Mouse (Mus musculus): ENCODE measurements around the gene Abcc3. TPM values are rescaled to one million over a fixed set of nuclear protein-coding genes. Genes with fewer than 3 reads are reported as not detected.
A peak's percentile ranks its signal among the peaks of the same experiment; 100 is the strongest.

The Abcc3 gene
- polyA plus RNA-seq, 1 experiment from 2014 or later: 0.94 TPM

DNA sequence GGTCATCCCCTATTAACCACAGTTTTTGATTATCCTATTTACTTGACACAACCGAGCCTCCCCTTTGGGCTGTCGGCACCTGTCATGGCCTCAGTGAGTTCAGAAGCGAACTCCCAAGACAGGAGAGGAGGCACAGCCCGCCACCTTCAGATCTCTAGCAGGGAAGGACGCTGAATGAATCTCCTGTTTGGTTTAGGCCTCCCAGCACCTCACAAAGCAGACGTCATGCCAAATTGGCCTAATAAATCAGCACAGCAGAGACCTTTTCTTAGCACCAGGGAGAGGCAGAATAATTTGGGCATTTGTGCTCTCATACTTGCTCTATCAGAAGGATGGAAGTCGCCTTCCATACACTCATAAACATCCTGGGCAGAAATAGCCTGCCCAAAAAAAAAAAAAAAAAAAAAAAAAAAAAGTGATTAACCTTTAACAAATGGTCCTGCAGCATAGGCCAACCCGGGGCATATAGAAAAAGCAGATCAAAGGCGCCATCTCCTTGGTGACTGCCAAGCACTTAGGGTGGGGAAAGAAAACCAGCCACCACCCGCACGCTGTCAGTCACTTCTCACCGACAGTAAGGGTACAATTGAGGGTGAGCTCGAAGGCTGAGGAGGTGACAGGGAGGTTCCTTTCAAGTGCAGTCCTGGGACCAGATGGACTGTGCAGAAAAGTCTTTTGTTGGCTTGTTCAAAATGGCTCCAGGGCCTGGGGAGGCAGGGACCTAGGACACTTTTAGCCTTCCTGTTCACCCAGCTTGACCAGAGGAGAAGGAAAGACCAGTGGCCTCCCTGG lies 50.5 kb downstream of the Abcc3 start:
- Histone ChIP-seq H3K27me3 (ENCODE audit: control insufficient read depth, insufficient read depth, low read length) (no peaks in the 10 kb centered on the region), H3K9ac (ENCODE audit: low read depth, low read length) (no peak overlapping the region), H3K4me3 (ENCODE audit: low read depth, low read length) (no peak overlapping the region), H3K4me1 (replicated peaks; ENCODE audit: control insufficient read depth, insufficient read depth, low read length) (peaks cover 5% of the 10 kb centered on the region), H3K27ac (ENCODE audit: low read depth, low read length) (no peak overlapping the region; the same call in 1 of the 2 replicates), H3K4me2 (replicated peaks; ENCODE audit: low read depth, low read length) (no peak overlapping the region), H3K9me3 (ENCODE audit: control insufficient read depth, low read length) (no peaks in the 10 kb centered on the region), H3K36me3 (ENCODE audit: control insufficient read depth, insufficient read depth, low read length) (peaks cover 6% of the 10 kb centered on the region)
- ATAC-seq (ENCODE audit: low FRiP score) (peak; percentile 21; the same call in 1 of the 2 replicates), DNase-seq (ENCODE audit: low spot score) (peak; percentile 41)
- WGBS: 18% methylated on average over 13 of the region's 13 CpGs

DNA sequence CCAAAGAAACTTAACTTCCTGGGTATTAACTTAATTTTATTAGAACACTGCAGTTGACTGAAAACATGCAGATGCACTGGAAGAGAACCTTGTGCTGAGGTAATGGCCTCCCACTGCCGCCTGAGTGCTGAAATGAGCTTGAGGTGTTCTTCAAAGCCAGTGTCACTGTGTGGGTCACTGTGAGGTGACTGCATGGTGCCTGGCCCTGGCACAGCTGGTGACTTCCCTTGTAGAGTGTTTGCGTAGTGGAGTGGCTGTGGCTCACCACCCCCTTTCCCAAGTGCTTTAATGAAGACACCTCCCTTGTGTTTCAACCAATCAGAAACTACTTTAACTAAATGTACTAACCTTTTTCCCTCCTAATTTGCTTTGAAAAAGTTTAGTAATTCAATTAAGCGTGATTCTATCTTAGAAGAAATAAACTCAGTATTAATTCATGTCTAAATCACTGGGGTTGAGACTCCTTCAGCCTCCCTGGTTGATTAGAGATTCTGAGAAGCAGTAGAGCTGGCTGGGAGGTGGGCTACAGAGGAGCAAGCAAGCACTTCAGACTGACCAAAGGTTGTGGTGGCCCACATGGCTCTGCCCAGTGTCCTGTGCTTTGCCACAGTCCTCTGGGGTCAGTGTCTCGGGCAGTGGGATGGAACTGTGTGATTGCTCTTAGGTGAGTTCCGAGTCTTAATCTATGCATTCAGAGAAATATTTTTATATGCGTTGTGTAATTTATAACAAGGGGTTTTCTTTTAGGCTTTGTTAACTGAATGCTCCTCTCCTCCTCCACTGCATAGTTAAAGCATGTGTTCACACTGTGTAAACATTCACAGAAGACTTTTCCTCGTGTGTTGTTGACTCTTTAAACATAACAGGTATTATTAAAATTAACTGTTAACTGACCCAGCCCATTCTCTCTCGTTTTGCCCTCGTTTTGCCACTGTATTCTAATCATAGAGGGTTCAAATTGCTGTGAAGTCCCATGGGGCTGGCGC lies 51.6 kb downstream of the Abcc3 start:
- Histone ChIP-seq H3K36me3 (ENCODE audit: control insufficient read depth, insufficient read depth, low read length) (peaks cover 6% of the 10 kb centered on the region), H3K4me2 (replicated peaks; ENCODE audit: low read depth, low read length) (no peak overlapping the region), H3K27me3 (ENCODE audit: control insufficient read depth, insufficient read depth, low read length) (no peaks in the 10 kb centered on the region), H3K4me3 (ENCODE audit: low read depth, low read length) (no peak overlapping the region), H3K9ac (ENCODE audit: low read depth, low read length) (no peak overlapping the region), H3K9me3 (ENCODE audit: control insufficient read depth, low read length) (no peaks in the 10 kb centered on the region), H3K27ac (ENCODE audit: low read depth, low read length) (no peak overlapping the region), H3K4me1 (replicated peaks; ENCODE audit: control insufficient read depth, insufficient read depth, low read length) (peaks cover 5% of the 10 kb centered on the region)
- no peak for ATAC-seq (ENCODE audit: low FRiP score)
- WGBS: 62% methylated on average over 10 of the region's 10 CpGs
- no peak for DNase-seq (ENCODE audit: low spot score)

DNA sequence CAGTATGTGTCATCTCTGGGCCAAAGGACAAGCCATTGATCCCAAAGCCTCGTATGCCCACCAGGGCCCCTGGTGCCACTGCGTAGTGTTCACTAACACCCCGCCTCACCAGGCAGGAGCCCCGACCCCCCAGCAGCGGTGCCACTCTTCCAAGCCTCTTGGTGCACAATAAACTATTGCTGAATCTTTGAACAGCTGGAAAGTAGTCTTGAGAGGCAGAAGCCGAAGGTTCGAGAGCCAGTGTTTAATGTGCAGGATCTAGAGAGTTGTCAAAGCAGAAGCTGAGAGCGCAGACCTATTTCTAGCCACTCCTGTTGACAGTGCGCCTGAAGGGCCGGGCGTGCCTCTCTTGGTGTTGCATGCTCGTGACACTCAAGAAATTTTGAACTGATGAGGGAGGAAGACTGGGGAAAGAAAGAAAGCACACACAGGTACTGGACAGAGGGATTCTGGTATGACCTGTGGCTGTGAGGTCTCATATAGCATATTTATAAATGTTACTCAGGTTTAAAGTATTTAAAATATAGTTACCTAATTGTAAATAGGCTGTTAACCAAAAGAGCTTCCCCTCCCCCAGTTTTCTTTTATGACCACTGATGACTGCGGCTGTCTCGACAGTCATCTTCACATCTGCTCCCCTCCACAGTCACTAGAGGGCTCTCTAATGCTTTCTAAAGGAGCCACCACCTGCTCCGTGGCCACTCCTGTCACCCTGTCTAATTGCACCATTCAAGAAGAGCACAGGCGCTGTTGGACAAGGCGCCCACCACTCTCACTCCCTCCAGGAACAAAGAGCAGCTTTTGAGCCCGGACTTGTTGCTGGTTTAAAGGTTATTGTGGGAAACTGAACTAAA lies 52.8 kb downstream of the Abcc3 start:
- Histone ChIP-seq H3K27me3 (ENCODE audit: control insufficient read depth, insufficient read depth, low read length) (no peaks in the 10 kb centered on the region), H3K9me3 (ENCODE audit: control insufficient read depth, low read length) (no peaks in the 10 kb centered on the region), H3K4me2 (replicated peaks; ENCODE audit: low read depth, low read length) (no peak overlapping the region), H3K27ac (ENCODE audit: low read depth, low read length) (no peak overlapping the region), H3K36me3 (ENCODE audit: control insufficient read depth, insufficient read depth, low read length) (peaks cover 6% of the 10 kb centered on the region), H3K4me1 (replicated peaks; ENCODE audit: control insufficient read depth, insufficient read depth, low read length) (peaks cover 5% of the 10 kb centered on the region), H3K4me3 (ENCODE audit: low read depth, low read length) (no peak overlapping the region), H3K9ac (ENCODE audit: low read depth, low read length) (no peak overlapping the region)
- ATAC-seq (ENCODE audit: low FRiP score) (peak; percentile 80), DNase-seq (ENCODE audit: low spot score) (peak; percentile 79)
- 58% methylated on average over 18 of the region's 18 CpGs for WGBS

DNA sequence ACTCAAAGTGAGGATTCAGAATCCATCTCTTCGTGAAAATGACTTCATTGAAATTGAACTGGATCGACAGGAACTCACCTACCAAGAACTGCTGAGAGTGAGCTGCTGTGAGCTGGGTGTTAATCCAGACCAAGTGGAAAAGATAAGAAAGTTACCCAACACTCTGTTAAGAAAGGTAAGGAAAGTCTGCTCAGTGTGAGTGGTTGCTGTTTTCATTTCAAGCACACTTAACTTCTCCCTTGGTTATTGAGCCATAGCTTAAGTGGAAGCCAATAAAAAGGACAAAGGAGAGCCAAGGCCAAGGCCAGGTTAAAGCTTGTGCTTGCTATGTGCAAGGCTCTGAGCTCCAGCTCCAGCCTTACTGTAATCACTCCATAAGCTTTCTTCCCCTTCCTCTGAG lies 54.5 kb downstream of the Abcc3 start:
- no peak overlapping the region for H3K27ac ChIP-seq (ENCODE audit: low read depth, low read length)
- H3K9me3 ChIP-seq (ENCODE audit: control insufficient read depth, low read length): no peaks in the 10 kb centered on the region
- peaks cover 5% of the 10 kb centered on the region; the same call in 1 of the 2 replicates for H3K4me1 ChIP-seq (replicated peaks; ENCODE audit: control insufficient read depth, insufficient read depth, low read length)
- H3K9ac ChIP-seq (ENCODE audit: low read depth, low read length): no peak overlapping the region
- no peak for ATAC-seq (ENCODE audit: low FRiP score)
- no peak for DNase-seq (ENCODE audit: low spot score)
- peaks cover 11% of the 10 kb centered on the region for H3K36me3 ChIP-seq (ENCODE audit: control insufficient read depth, insufficient read depth, low read length)
- H3K4me2 ChIP-seq (replicated peaks; ENCODE audit: low read depth, low read length): no peak overlapping the region
- no peak overlapping the region for H3K4me3 ChIP-seq (ENCODE audit: low read depth, low read length)
- no peaks in the 10 kb centered on the region for H3K27me3 ChIP-seq (ENCODE audit: control insufficient read depth, insufficient read depth, low read length)
- 90% methylated on average over 2 of the region's 2 CpGs for WGBS

DNA sequence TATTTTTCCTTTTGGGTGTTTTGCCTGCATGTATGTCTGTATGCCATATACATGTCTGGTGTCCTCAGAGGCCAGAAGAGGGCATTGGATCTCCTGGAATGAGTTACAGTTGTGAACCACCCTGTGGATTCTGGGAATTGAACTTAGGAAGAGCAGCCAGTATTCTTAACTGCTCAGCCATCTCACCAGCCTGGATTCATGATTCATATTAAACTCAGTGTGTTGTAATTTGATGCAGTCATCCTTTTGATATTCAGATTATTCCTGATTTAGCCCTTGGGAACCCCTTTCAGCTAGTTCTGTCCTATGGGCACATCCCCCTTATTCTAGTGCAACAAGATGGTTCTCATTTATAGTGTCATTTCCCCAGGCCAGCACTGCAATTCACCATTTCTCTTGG lies 56.2 kb downstream of the Abcc3 start:
- Histone ChIP-seq H3K36me3 (ENCODE audit: control insufficient read depth, insufficient read depth, low read length) (peaks cover 11% of the 10 kb centered on the region), H3K4me3 (ENCODE audit: low read depth, low read length) (no peak overlapping the region), H3K27me3 (ENCODE audit: control insufficient read depth, insufficient read depth, low read length) (no peaks in the 10 kb centered on the region)

DNA sequence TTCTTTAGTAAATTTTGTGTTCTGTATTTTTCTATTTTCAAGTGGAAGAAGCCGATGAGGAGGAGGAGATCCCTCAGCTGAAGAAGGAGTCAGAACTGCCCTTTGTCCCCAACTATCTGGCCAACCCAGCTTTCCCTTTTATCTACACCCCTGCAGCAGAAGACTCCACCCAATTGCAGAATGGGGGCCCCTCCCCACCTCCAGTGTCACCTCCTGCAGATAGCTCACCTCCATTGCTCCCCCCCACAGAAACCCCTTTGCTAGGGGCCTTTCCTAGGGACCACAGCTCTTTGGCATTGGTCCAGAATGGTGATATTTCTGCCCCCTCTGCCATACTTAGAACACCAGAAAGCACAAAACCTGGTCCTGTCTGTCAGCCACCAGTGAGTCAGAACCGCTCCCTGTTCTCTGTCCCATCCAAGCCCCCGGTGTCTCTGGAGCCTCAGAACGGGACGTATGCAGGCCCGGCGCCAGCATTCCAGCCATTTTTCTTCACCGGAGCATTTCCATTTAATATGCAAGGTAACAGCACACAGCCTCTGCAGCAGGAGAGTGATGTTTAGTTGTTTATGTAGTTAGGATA lies 58.3 kb downstream of the Abcc3 start:
- no peak for ATAC-seq (ENCODE audit: low FRiP score)
- H3K36me3 ChIP-seq (ENCODE audit: control insufficient read depth, insufficient read depth, low read length): peaks cover 11% of the 10 kb centered on the region
- H3K4me2 ChIP-seq (replicated peaks; ENCODE audit: low read depth, low read length): no peak overlapping the region

More for the DNA sequence above, 56.2 kb downstream of the Abcc3 start:
- no peak for ATAC-seq (ENCODE audit: low FRiP score)
- H3K9me3 ChIP-seq (ENCODE audit: control insufficient read depth, low read length): no peaks in the 10 kb centered on the region
- no peak overlapping the region for H3K4me2 ChIP-seq (replicated peaks; ENCODE audit: low read depth, low read length)
- no peak overlapping the region for H3K9ac ChIP-seq (ENCODE audit: low read depth, low read length)
- no peaks in the 10 kb centered on the region for H3K4me1 ChIP-seq (replicated peaks; ENCODE audit: control insufficient read depth, insufficient read depth, low read length)
- no peak for DNase-seq (ENCODE audit: low spot score)
- H3K27ac ChIP-seq (ENCODE audit: low read depth, low read length): no peak overlapping the region

DNA sequence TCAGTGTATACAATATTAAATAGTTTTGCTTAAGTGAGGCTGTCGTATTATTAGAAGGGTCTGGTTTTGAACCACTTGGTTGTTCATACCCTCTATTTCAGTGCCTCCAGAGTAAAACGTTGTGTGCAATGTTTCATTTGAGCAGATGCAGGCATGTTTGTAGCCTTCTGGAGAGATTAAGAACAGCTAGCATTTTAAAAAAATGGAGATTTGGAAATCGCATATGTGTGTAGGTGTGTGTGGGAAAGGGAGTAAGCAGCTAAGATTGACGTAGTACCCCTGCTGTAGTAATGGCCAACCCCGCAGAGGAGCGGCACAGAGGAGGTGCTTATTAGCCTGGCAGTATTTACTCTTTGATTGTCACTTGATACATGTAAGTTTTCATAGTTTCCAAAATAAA lies 60.1 kb downstream of the Abcc3 start:
- no peak for DNase-seq (ENCODE audit: low spot score)
- 97% methylated on average over 6 of the region's 6 CpGs for WGBS
- Histone ChIP-seq H3K4me2 (replicated peaks; ENCODE audit: low read depth, low read length) (no peak overlapping the region), H3K27me3 (ENCODE audit: control insufficient read depth, insufficient read depth, low read length) (no peaks in the 10 kb centered on the region), H3K36me3 (ENCODE audit: control insufficient read depth, insufficient read depth, low read length) (peaks cover 6% of the 10 kb centered on the region; the same call in 1 of the 2 replicates), H3K27ac (ENCODE audit: low read depth, low read length) (no peak overlapping the region), H3K9me3 (ENCODE audit: control insufficient read depth, low read length) (no peaks in the 10 kb centered on the region), H3K9ac (ENCODE audit: low read depth, low read length) (no peak overlapping the region), H3K4me3 (ENCODE audit: low read depth, low read length) (no peak overlapping the region), H3K4me1 (replicated peaks; ENCODE audit: control insufficient read depth, insufficient read depth, low read length) (no peaks in the 10 kb centered on the region; the same call in 1 of the 2 replicates)
- ATAC-seq (ENCODE audit: low FRiP score): no peak

More for the DNA sequence above, 58.3 kb downstream of the Abcc3 start:
- H3K9ac ChIP-seq (ENCODE audit: low read depth, low read length): no peak overlapping the region
- no peak overlapping the region for H3K4me3 ChIP-seq (ENCODE audit: low read depth, low read length)
- WGBS: 90% methylated on average over 8 of the region's 8 CpGs
- H3K27me3 ChIP-seq (ENCODE audit: control insufficient read depth, insufficient read depth, low read length): no peaks in the 10 kb centered on the region
- no peaks in the 10 kb centered on the region for H3K9me3 ChIP-seq (ENCODE audit: control insufficient read depth, low read length)
- no peak overlapping the region for H3K27ac ChIP-seq (ENCODE audit: low read depth, low read length)
- DNase-seq (ENCODE audit: low spot score): no peak
- no peaks in the 10 kb centered on the region; the same call in 1 of the 2 replicates for H3K4me1 ChIP-seq (replicated peaks; ENCODE audit: control insufficient read depth, insufficient read depth, low read length)

DNA sequence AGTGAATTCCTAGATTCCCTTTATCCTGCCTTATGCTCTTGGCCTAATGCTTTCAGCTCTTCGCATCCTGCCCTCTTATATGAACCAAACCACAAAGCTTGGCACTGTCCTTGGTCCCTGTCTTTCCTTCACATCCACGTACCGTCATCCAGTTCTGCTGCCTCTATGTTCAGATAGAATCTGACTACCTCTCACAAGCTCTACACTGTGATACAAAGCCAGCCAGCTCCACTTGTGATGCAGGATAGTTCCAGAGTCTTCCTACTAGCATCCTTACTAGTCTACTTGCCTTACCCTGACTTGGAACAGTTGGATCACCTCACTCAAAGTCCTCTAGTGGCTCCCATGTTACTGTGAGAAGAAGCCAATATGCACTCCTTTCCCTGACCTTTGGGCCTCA lies 62.6 kb downstream of the Abcc3 start:
- DNase-seq (ENCODE audit: low spot score) (no peak), ATAC-seq (ENCODE audit: low FRiP score) (no peak)
- no peak overlapping the region for H3K4me3 ChIP-seq (ENCODE audit: low read depth, low read length)
- H3K36me3 ChIP-seq (ENCODE audit: control insufficient read depth, insufficient read depth, low read length): peaks cover 6% of the 10 kb centered on the region; the same call in 1 of the 2 replicates
- H3K27me3 ChIP-seq (ENCODE audit: control insufficient read depth, insufficient read depth, low read length): no peaks in the 10 kb centered on the region
- no peak overlapping the region for H3K27ac ChIP-seq (ENCODE audit: low read depth, low read length)
- no peaks in the 10 kb centered on the region; the same call in 1 of the 2 replicates for H3K4me1 ChIP-seq (replicated peaks; ENCODE audit: control insufficient read depth, insufficient read depth, low read length)
- 91% methylated on average over 3 of the region's 3 CpGs for WGBS
- no peaks in the 10 kb centered on the region for H3K9me3 ChIP-seq (ENCODE audit: control insufficient read depth, low read length)
- H3K9ac ChIP-seq (ENCODE audit: low read depth, low read length): no peak overlapping the region
- no peak overlapping the region for H3K4me2 ChIP-seq (replicated peaks; ENCODE audit: low read depth, low read length)
